Mouse (Mus musculus) bone marrow, adult 2 months (tissue): ENCODE data around the gene Angptl7.

Experiments
- CTCF ChIP-seq: fragments of 200-500 bp; IDR thresholded peaks from 2 replicates; pipeline ENCODE4 v1.5.1; 2011; ENCODE audit warnings: low read length, control low read depth; ENCODE audit not compliant: control insufficient read depth, insufficient read depth
- POLR2A ChIP-seq: fragments of 200-500 bp; IDR thresholded peaks from 2 replicates; pipeline ENCODE4 v1.6.1; 2011; ENCODE audit warnings: low read depth, mild to moderate bottlenecking, control low read depth, low read length, borderline replicate concordance; ENCODE audit not compliant: control insufficient read depth

DNA sequence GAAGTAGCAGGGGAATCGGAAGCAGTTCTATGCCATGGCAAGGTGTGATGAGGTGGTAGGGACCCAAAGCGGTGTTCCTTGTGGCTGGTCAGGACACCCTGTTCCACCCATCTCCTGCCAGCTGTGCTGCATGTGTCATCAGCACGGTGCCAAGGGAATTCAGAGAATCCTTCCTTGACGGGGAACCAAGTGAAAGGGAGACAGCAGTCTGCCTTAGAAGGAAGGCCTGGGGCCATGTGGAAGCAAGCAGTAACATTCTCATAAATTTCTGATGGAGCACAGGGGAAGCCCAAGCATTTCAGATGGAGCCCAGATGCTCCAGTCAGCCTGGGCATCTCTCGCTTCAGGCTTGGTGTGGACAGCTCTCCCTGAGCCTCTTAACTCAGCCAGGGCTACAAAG is 7.3 kb upstream of the Angptl7 start:
- no peak for TF ChIP-seq CTCF
- no peak for TF ChIP-seq POLR2A
